Mouse (Mus musculus) testis, adult 2 months (tissue): ENCODE data around the gene Shisa8. TPM values are rescaled to one million over a fixed set of nuclear protein-coding genes. Genes with fewer than 3 reads are reported as not detected.
A peak's percentile ranks its signal among the peaks of the same experiment; 100 is the strongest.
"Not testable (repeated sequence)": the region's sequence is repeated elsewhere in the genome, so short reads cannot be mapped to it uniquely, and the experiment has no call there.

ENCODE experiments used
- H3K27ac ChIP-seq: fragments of 200-500 bp; 2 replicates; pipeline ENCODE4 v1.5.1; 2012; ENCODE audit warnings: low read depth, low read length; ENCODE audit not compliant: control insufficient read depth, insufficient read depth
- H3K27me3 ChIP-seq: fragments of 200-500 bp; 2 replicates; pipeline ENCODE4 v1.6.1; 2012; ENCODE audit warnings: mild to moderate bottlenecking, low read length, moderate library complexity; ENCODE audit not compliant: control insufficient read depth, insufficient read depth
- H3K36me3 ChIP-seq: fragments of 200-500 bp; 2 replicates; pipeline ENCODE4 v1.6.1; 2012; ENCODE audit warnings: mild to moderate bottlenecking, low read length; ENCODE audit not compliant: control insufficient read depth, insufficient read depth
- H3K4me1 ChIP-seq: fragments of 200-500 bp; 2 replicates; pipeline ENCODE4 v1.6.1; 2012; ENCODE audit warnings: low read length; ENCODE audit not compliant: control insufficient read depth, insufficient read depth
- H3K4me3 ChIP-seq: fragments of 200-500 bp; 2 replicates; pipeline ENCODE4 v1.5.1; 2012; ENCODE audit warnings: low read depth, mild to moderate bottlenecking, low read length, moderate library complexity, mixed read lengths; ENCODE audit not compliant: control insufficient read depth
- CTCF ChIP-seq: fragments of 200-500 bp; IDR thresholded peaks from 2 replicates; pipeline ENCODE4 v1.5.1; 2012; ENCODE audit warnings: low read depth, mild to moderate bottlenecking, inconsistent platforms, low read length, moderate library complexity; ENCODE audit not compliant: control insufficient read depth, insufficient read depth, insufficient replicate concordance
- POLR2A ChIP-seq: fragments of 200-500 bp; IDR thresholded peaks from 2 replicates; pipeline ENCODE4 v1.6.1; 2012; ENCODE audit warnings: low read depth, mild to moderate bottlenecking, inconsistent platforms, low read length, moderate library complexity; ENCODE audit not compliant: control insufficient read depth
- polyA plus RNA-seq: library from polyadenylated mRNA; depleted of rRNA; stranded (reverse); fragments of >200 nt; gene quantifications from 2 replicates; pipeline ENCODE4 v1.2.3, GENCODE M21; 2012; rRNA removed

Shisa8 gene
- polyA plus RNA-seq = 0.31 and 0.61 TPM in 2 replicates

DNA sequence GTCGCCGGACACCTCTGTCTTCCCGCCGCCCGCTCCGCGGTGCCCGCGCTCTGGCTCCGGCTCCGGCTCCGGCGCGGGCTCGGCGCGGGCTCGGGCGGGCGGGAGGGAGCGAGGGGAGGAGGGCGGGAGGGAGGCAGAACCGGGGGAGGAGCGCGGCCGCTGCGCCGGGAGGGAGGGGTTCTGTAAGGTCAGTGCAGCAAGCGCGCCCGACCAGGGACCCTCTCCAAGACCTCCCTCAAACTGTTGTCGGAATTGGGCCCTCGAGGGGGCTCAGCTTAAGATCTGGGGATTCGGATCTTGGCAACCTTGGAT lies at the start of gene Shisa8:
Shisa8 (minus strand) TSS at position 64 of the 312 bp plus-strand sequence.
- Histone ChIP-seq H3K36me3 (no peaks in the 10 kb centered on the region), H3K27me3 (no peaks in the 10 kb centered on the region), H3K27ac (no peak within 1 kb of the TSS), H3K4me3 (peak within 1 kb of the TSS; percentile 52), H3K4me1 (peaks cover 14% of the 10 kb centered on the region)
- no peak for TF ChIP-seq CTCF
- no peak for TF ChIP-seq POLR2A

DNA sequence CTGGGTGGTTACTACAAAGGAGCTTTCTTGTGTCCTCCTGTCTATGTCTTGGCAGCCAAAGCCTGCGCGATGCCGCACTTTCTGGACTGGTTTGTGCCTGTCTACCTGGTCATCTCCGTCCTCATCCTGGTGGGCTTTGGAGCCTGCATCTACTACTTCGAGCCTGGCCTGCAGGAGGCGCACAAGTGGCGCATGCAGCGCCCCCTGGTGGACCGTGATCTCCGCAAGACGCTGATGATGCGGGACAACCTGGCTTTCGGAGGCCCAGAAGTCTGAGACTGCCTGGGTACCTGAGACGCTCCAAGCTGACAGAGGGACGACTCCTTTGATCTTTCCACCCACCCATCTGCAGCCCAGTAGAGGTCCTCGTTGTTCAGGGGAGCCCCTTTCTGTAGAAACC lies 46.9 kb upstream of the Shisa8 start:
- Histone ChIP-seq H3K27ac (no peak overlapping the region), H3K4me3 (peak overlapping the region; percentile 59), H3K36me3 (no peaks in the 10 kb centered on the region), H3K4me1 (peaks cover 6% of the 10 kb centered on the region), H3K27me3 (no peaks in the 10 kb centered on the region)
- TF ChIP-seq CTCF (peak; percentile 99), POLR2A (no peak)

DNA sequence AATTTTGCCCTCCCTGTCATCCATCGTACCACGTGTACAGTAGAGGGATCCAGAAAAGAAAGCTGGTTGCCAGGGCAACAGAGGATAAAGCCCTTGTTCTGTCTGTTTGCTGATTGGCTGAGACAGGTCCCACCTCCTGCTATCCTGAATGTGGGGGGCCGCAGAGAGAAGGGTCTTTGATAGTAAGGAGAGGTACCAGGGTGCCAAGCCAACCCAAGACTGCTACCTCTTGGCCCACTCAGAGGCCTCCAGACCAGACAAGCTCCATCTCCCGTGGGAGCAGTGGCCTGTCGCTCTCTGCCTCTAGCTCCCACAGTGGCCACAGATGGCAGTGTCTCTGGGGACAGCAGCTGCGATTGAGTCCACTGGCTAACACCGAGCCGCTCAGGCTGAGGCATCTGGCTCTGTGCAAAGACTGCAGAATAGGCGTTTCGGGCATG lies 43.3 kb upstream of the Shisa8 start:
- Histone ChIP-seq H3K4me3 (peak overlapping the region; percentile 68), H3K4me1 (peaks cover 6% of the 10 kb centered on the region), H3K36me3 (no peaks in the 10 kb centered on the region), H3K27me3 (no peaks in the 10 kb centered on the region), H3K27ac (no peak overlapping the region)
- no peak; the same call in 1 of the 2 replicates for TF ChIP-seq POLR2A
- TF ChIP-seq CTCF = no peak

GRCm38 (mm10) chr15:82255248-82255647 lies 42.6 kb upstream of the Shisa8 start:
- no peak overlapping the region for H3K27ac ChIP-seq
- H3K36me3 ChIP-seq = no peaks in the 10 kb centered on the region
- H3K27me3 ChIP-seq = no peaks in the 10 kb centered on the region
- peak overlapping the region; percentile 68 for H3K4me3 ChIP-seq
- H3K4me1 ChIP-seq = peaks cover 6% of the 10 kb centered on the region
- no peak for TF ChIP-seq CTCF
- TF ChIP-seq POLR2A = no peak

GRCm38 (mm10) chr15:82252097-82252496 lies 39.5 kb upstream of the Shisa8 start, which contains the start of gene 1500009C09Rik:
Gene 1500009C09Rik, plus strand, starts transcription at chr15:82252397.
- Histone ChIP-seq H3K27me3 (no peaks in the 10 kb centered on the region), H3K4me3 (no peak within 1 kb of the TSS), H3K27ac (no peak within 1 kb of the TSS), H3K4me1 (no peaks in the 10 kb centered on the region; the same call in 1 of the 2 replicates), H3K36me3 (no peaks in the 10 kb centered on the region)
- TF ChIP-seq CTCF (no peak), POLR2A (no peak)

GRCm38 (mm10) chr15:82251579-82251978 lies 39.0 kb upstream of the Shisa8 start:
- no peaks in the 10 kb centered on the region for H3K36me3 ChIP-seq

GRCm38 (mm10) chr15:82247131-82247776 lies 34.6 kb upstream of the Shisa8 start:
- TF ChIP-seq POLR2A (no peak), CTCF (no peak)
- Histone ChIP-seq H3K4me1 (peaks cover 12% of the 10 kb centered on the region), H3K36me3 (no peaks in the 10 kb centered on the region), H3K27me3 (no peaks in the 10 kb centered on the region), H3K4me3 (no peak overlapping the region), H3K27ac (no peak overlapping the region)

More at GRCm38 (mm10) chr15:82251579-82251978, 39.0 kb upstream of the Shisa8 start:
- TF ChIP-seq CTCF (no peak), POLR2A (no peak)
- Histone ChIP-seq H3K4me3 (no peak overlapping the region), H3K27ac (no peak overlapping the region), H3K27me3 (no peaks in the 10 kb centered on the region), H3K4me1 (no peaks in the 10 kb centered on the region; the same call in 1 of the 2 replicates)

DNA sequence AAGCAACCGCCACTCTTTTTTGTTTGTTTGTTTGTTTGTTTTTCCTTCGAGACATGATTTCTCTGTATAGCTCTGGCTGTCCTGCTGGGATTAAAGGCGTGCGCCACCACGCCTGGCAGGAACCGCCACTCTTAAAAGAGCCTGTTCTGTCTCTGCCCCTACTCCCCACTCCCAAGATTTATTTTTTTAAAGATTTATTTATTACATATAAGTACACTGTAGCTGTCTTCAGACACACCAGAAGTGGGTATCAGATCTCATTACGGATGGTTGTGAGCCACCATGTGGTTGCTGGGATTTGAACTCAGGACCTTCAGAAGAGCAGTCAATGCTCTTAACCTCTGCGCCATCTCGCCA lies 32.2 kb upstream of the Shisa8 start:
- Histone ChIP-seq H3K4me3 (peak overlapping the region; percentile 99), H3K27ac (peak overlapping the region; percentile 99)
- H3K27me3 ChIP-seq = not testable (repeated sequence)

More for the DNA sequence above, 32.2 kb upstream of the Shisa8 start:
- H3K4me1 ChIP-seq = peaks cover 12% of the 10 kb centered on the region
- H3K36me3 ChIP-seq = not testable (repeated sequence)
